Mouse (Mus musculus): Measurements from ENCODE around the gene Acad11. TPM values are rescaled to one million over a fixed set of nuclear protein-coding genes. Genes with fewer than 3 reads are reported as not detected.
A peak's percentile ranks its signal among the peaks of the same experiment; 100 is the strongest.

Acad11 gene
- total RNA-seq, 2 experiments from 2014 or later: 120 to 136 TPM

- no peak for DNase-seq
These were observed 83.5 kb downstream of the Acad11 start for GRCm38 (mm10) chr9:104146683-104147082.

- DNase-seq: peak in 1 of 2 experiments; percentile 9
These were observed 85.8 kb downstream of the Acad11 start for GRCm38 (mm10) chr9:104148969-104149368.

GRCm38 (mm10) chr9:104152121-104152520 is 88.9 kb downstream of the Acad11 start:
- DNase-seq: no peak

GRCm38 (mm10) chr9:104155100-104155715 is 92.0 kb downstream of the Acad11 start:
- DNase-seq: no peak

- DNase-seq: no peak
These were observed 93.3 kb downstream of the Acad11 start for GRCm38 (mm10) chr9:104156506-104156905.

- DNase-seq: no peak
These were observed 94.1 kb downstream of the Acad11 start for GRCm38 (mm10) chr9:104157291-104157690.

- DNase-seq: no peak
These were observed 97.9 kb downstream of the Acad11 start for GRCm38 (mm10) chr9:104161117-104161516.

- DNase-seq: no peak
These were observed 101.0 kb downstream of the Acad11 start for GRCm38 (mm10) chr9:104164194-104164593.

- no peak for DNase-seq
These were observed 102.7 kb downstream of the Acad11 start for GRCm38 (mm10) chr9:104165926-104166325.

- no peak for DNase-seq
These were observed 106.8 kb downstream of the Acad11 start for GRCm38 (mm10) chr9:104169986-104170385.

GRCm38 (mm10) chr9:104171651-104172050 is 108.5 kb downstream of the Acad11 start:
- DNase-seq: no peak

GRCm38 (mm10) chr9:104172342-104172741 is 109.2 kb downstream of the Acad11 start:
- no peak for DNase-seq

Other genes with a start within 250 kb of the Acad11 start
- 1 to 10 TPM; 1.9 to 2.0 TPM for gene Nphp3, start 60.8 kb upstream of the Acad11 start, total RNA-seq (2021)
- gene Gm28305, start 22.7 kb upstream of the Acad11 start, total RNA-seq (2021): not detected
- gene Uba5, start 243 bp upstream of the Acad11 start, total RNA-seq (2021): 10 to 100 TPM; 14.9 to 15.4 TPM
- 1 to 10 TPM; 1.8 to 1.9 TPM for gene Ackr4, start 63.6 kb downstream of the Acad11 start, total RNA-seq (2021)
- gene Dnajc13, start 199.6 kb downstream of the Acad11 start, total RNA-seq (2021): 10 to 100 TPM; 32.5 to 33.3 TPM